Mouse (Mus musculus) hindbrain, embryonic 13.5 days (tissue): ENCODE measurements around the gene Sppl2a. TPM values are rescaled to one million over a fixed set of nuclear protein-coding genes. Genes with fewer than 3 reads are reported as not detected.

ENCODE experiments used
- ATAC-seq: fragments of 200-750 bp; cut with Nextera tagmentation; 2 replicates; pipeline ENCODE4 v1.8.0; 2017; ENCODE audit warnings: moderate TSS enrichment; ENCODE audit not compliant: low FRiP score
- H3K27ac ChIP-seq: fragments of 300-500 bp; sonication (generic); 2 replicates; pipeline ENCODE4 v1.5.1; 2015; ENCODE audit warnings: inconsistent platforms, mild to moderate bottlenecking, moderate library complexity
- H3K27me3 ChIP-seq: fragments of 300-500 bp; sonication (generic); 2 replicates; pipeline ENCODE4 v1.6.1; 2015; ENCODE audit warnings: mild to moderate bottlenecking, inconsistent platforms
- H3K36me3 ChIP-seq: fragments of 300-500 bp; sonication (generic); 2 replicates; pipeline ENCODE4 v1.6.1; 2015; ENCODE audit warnings: mild to moderate bottlenecking, inconsistent platforms
- H3K4me1 ChIP-seq: fragments of 300-500 bp; sonication (generic); replicated peaks from 2 replicates; pipeline ENCODE4 v1.6.1; 2015; ENCODE audit warnings: inconsistent platforms
- H3K4me2 ChIP-seq: fragments of 300-500 bp; sonication (generic); 2 replicates; pipeline ENCODE4 v1.6.1; 2015; ENCODE audit warnings: inconsistent platforms, mild to moderate bottlenecking, moderate library complexity
- H3K4me3 ChIP-seq: fragments of 300-500 bp; sonication (generic); 2 replicates; pipeline ENCODE4 v1.5.1; 2015; ENCODE audit warnings: mild to moderate bottlenecking, inconsistent platforms
- H3K9ac ChIP-seq: fragments of 300-500 bp; sonication (generic); 2 replicates; pipeline ENCODE4 v1.6.1; 2015; ENCODE audit warnings: mild to moderate bottlenecking, inconsistent platforms
- H3K9me3 ChIP-seq: fragments of 300-500 bp; sonication (generic); 2 replicates; pipeline ENCODE4 v1.6.1; 2016; ENCODE audit warnings: inconsistent platforms
- WGBS: fragments of 180-500 bp; shearing (Covaris S2); methylation state at CpG from one replicate; pipeline ENCODE4 v1.1.7; 2015; 5-methylcytosine and 5-hydroxymethylcytosine counted together
- polyA plus RNA-seq: library from polyadenylated mRNA; unstranded; fragments of >200 nt; fragmentation: Nextera tagmentation; extraction: Ambion mirVana; gene quantifications from 2 replicates; pipeline ENCODE4 v1.2.1, GENCODE M21; 2015

Sppl2a gene
- polyA plus RNA-seq, 1 experiment from 2014 or later: 34.5 TPM

DNA sequence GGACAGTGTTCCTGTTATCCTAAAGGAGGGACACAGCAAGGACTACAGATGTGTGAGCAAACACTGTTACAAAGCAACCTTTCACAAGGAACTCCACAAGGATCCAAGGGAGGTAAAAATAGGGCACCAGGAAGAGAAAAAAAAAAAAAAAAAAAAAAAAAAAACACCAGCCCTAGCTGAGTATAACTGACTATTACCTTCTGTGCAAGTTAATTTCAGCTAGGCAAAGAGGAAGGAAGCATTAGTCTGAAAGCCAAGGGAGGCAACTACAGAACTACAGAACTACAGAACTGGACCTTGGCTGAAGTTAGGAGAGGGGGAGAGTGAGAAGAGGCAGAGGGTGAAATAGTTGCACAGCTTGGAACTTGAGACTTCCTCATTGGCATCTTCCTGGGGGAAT is 886 bp upstream of the Sppl2a start:
- H3K4me1 ChIP-seq: peaks cover 16% of the 10 kb centered on the region
- ATAC-seq: no peak
- H3K4me3 ChIP-seq: no peak overlapping the region
- H3K36me3 ChIP-seq: no peaks in the 10 kb centered on the region
- no peak overlapping the region for H3K9ac ChIP-seq
- H3K4me2 ChIP-seq: peak overlapping the region; percentile 71; the same call in 1 of the 2 replicates
- H3K27me3 ChIP-seq: 0 out of 2 replicates have a peak, but pooled peaks cover 2% of the 10 kb centered on the region
- H3K27ac ChIP-seq: peak overlapping the region; percentile 19; the same call in 1 of the 2 replicates
- no peaks in the 10 kb centered on the region for H3K9me3 ChIP-seq

DNA sequence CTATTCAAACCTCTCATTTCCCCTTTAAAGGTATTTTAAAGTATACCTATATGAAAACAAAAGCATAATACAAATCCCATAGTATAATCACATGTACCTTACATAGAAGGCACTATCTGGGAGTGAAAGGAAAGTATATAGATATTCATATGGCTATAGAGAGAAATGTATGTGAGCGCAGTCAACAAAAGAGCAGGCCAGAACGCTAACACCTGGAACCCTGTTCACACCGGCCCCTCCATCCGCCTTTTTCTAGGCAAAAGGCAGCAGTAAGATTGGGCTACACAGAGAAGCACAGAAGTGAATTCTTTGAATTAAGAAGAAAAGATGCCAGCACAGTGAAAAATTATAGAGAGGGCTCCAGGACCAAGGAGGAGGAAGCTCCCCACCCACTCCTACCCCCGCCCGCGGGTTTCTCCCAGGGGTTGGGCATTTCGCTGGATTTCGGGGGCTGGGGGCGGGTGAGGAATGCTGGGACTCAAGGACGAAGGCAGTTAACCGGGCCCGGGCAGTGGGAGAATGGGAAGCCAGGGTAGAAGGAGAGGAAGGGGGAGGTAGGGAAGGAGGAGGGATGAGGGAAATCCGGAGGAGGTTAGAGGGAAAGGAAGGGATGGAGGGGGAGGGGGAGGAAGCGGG is 656 bp downstream of the Sppl2a start:
- Histone ChIP-seq H3K4me2 (peak overlapping the region; percentile 71), H3K27ac (peak overlapping the region; percentile 98), H3K4me1 (peaks cover 16% of the 10 kb centered on the region), H3K27me3 (0 out of 2 replicates have a peak, but pooled peaks cover 2% of the 10 kb centered on the region), H3K9ac (peak overlapping the region; percentile 78), H3K9me3 (no peaks in the 10 kb centered on the region), H3K36me3 (peaks cover under 1% of the 10 kb centered on the region; the same call in 1 of the 2 replicates), H3K4me3 (peak overlapping the region; percentile 55)
- WGBS: under 1% methylated on average over 15 of the region's 15 CpGs
- no peak for ATAC-seq

DNA sequence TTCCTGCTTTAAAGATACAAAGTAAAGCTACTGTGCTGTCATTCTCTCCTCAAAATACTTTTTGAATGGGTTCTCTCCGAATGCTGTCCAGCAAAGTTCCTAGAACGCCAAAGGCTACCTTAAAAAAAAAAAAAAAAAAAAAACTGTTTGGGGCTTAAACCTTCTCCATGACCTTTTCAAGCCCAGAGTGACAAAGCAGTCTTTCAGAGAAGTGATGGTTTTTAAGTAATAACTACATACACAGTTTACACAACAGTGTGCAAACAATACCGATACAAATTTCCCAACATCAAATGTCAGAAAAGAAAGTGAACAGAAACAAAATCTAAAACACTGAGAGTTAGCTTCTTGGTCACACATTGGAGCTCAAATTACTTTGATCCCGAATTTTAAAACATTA is 1.3 kb downstream of the Sppl2a start:
- ATAC-seq: no peak
- Histone ChIP-seq H3K4me1 (peaks cover 16% of the 10 kb centered on the region), H3K27ac (no peak overlapping the region), H3K4me3 (peak overlapping the region; percentile 55), H3K36me3 (peaks cover 6% of the 10 kb centered on the region), H3K4me2 (peak overlapping the region; percentile 71), H3K27me3 (0 out of 2 replicates have a peak, but pooled peaks cover 2% of the 10 kb centered on the region), H3K9me3 (no peaks in the 10 kb centered on the region), H3K9ac (peak overlapping the region; percentile 78; the same call in 1 of the 2 replicates)
- WGBS: 52% methylated on average over 4 of the region's 4 CpGs

DNA sequence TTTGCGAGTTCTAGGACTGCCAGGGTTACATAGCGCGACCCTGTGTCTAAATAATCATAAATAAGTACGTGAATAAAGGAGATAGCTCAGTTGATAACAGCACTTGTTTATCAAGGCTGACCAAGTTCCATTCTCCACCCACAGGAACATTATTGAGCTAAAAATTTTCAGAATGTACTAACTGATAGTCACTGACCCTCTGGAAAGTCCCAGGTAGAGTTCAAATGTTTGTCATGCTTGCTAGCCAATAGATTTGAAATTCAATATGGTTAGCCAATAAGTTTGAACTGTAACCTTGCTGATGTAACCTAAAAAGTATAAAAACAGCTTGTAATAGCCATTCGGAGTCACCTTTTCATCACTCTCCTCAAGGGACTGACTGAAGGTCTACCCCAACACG is 4.4 kb downstream of the Sppl2a start:
- 95% methylated on average over 6 of the region's 6 CpGs for WGBS

DNA sequence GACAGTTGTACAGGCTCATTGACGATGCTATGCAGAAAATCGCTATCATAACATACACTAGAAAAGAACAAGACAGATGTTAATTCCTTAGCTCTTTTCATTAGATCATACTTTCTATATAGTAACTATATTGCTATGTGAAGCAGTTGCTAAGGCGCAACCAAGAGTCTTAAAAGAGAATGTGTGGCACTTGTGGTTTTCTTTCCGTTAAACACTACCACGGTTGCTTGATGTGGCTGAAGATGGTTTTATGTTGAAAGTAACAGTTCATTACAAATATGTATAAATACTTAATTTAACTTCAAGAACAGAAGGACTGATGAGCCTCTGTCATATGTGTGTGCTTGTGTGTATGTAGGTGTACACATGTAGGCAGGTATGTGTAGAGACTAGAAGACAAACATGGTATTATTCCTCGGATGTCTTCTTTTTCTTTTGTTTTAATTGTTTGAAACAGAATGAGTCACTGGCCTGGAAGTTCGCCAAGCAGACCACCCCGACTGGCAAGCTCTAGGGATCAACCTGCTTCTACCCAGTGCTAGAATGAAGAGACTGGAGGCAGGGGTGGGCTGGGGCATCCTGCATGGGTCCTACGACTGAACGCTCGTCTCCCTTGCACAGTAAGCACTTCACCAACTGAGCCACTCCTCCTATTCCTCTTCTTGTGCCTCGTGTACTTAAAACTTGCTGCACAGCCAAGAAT is 12.5 kb downstream of the Sppl2a start:
- no peak for ATAC-seq
- no peak overlapping the region for H3K4me2 ChIP-seq
- no peak overlapping the region for H3K4me3 ChIP-seq
- H3K4me1 ChIP-seq: no peaks in the 10 kb centered on the region
- H3K9me3 ChIP-seq: no peaks in the 10 kb centered on the region
- no peaks in the 10 kb centered on the region for H3K27me3 ChIP-seq
- no peak overlapping the region for H3K9ac ChIP-seq
- H3K27ac ChIP-seq: no peak overlapping the region
- H3K36me3 ChIP-seq: peaks cover 75% of the 10 kb centered on the region
- WGBS: 84% methylated on average over 12 of the region's 12 CpGs

More for the DNA sequence above, 4.4 kb downstream of the Sppl2a start:
- no peak for ATAC-seq
- Histone ChIP-seq H3K9ac (no peak overlapping the region), H3K27ac (no peak overlapping the region), H3K9me3 (no peaks in the 10 kb centered on the region), H3K4me1 (peaks cover 15% of the 10 kb centered on the region), H3K4me2 (no peak overlapping the region), H3K4me3 (no peak overlapping the region), H3K27me3 (no peaks in the 10 kb centered on the region), H3K36me3 (peaks cover 28% of the 10 kb centered on the region)

DNA sequence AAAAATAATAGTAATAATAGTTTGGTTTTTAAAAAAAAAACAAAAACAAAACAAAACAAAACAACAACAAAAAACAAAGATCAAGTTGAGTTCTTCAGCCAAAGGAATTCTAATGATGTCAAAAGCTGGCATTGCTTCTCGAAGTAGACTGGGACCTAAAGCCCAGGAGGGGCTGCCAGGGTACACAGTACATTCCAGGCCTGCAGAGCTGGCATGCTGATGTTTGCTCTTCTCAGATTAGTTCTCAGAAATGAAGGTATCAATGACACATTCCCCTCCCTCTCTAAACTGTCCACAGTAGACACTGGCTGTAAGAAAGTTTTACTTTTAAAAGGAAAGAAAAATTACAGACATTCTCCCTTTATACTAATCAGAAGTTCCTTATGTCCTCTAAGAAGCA is 16.8 kb downstream of the Sppl2a start:
- no peak overlapping the region for H3K27ac ChIP-seq
- H3K4me3 ChIP-seq: no peak overlapping the region
- H3K27me3 ChIP-seq: no peaks in the 10 kb centered on the region
- H3K9ac ChIP-seq: no peak overlapping the region
- no peak overlapping the region for H3K4me2 ChIP-seq
- H3K36me3 ChIP-seq: peaks cover 65% of the 10 kb centered on the region
- WGBS: 79% methylated on average over 1 of the region's 1 CpGs
- no peaks in the 10 kb centered on the region for H3K4me1 ChIP-seq
- H3K9me3 ChIP-seq: no peaks in the 10 kb centered on the region
- ATAC-seq: no peak

DNA sequence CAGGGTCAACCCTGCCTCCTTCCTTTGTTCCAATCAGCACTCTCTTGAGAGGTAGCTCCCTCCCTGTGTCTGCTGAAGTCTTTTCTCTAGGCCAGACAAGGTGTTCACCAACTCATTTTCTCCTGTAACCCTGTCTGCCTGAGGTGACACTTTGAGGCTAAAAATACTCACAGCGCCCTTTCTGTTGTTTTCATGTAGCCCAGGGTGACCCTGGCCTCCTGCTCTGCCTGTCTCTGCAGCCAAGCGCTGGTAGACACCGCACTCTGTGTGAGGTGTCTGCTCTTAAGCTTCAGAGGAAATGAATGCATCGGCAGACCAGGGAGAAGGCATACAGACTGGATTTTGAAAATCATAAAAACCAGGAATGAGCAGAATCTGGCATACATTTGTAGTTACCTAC is 18.9 kb downstream of the Sppl2a start:
- ATAC-seq: no peak

DNA sequence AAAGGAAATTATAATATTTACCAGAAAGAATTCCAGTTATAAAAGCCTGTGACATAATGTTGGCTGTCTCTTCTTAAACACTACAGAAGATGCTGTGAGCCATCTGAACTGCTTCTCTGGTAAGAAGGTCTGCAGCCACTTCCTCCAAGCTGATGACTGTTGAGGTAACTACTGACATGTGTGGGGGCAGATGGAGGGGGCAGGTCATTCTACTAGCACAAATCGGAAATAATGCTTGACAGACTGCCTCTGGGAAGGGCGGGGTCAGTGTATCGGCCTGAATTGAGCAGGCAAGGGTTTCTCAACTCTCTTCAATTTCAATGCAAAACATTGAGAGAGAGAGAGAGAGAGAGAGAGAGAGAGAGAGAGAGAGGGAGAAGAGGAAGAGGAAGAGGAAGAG is 28.9 kb downstream of the Sppl2a start:
- no peaks in the 10 kb centered on the region for H3K4me1 ChIP-seq
- no peak for ATAC-seq
- WGBS: 79% methylated on average over 3 of the region's 3 CpGs
- H3K4me2 ChIP-seq: no peak overlapping the region
- H3K9me3 ChIP-seq: no peaks in the 10 kb centered on the region
- no peak overlapping the region for H3K27ac ChIP-seq
- no peak overlapping the region for H3K4me3 ChIP-seq
- no peak overlapping the region for H3K9ac ChIP-seq
- H3K27me3 ChIP-seq: no peaks in the 10 kb centered on the region
- peaks cover 62% of the 10 kb centered on the region for H3K36me3 ChIP-seq

More for the DNA sequence above, 18.9 kb downstream of the Sppl2a start:
- no peak overlapping the region for H3K4me3 ChIP-seq
- no peaks in the 10 kb centered on the region for H3K27me3 ChIP-seq
- no peak overlapping the region for H3K27ac ChIP-seq
- peaks cover 55% of the 10 kb centered on the region for H3K36me3 ChIP-seq
- H3K9me3 ChIP-seq: no peaks in the 10 kb centered on the region
- no peak overlapping the region for H3K4me2 ChIP-seq
- H3K4me1 ChIP-seq: no peaks in the 10 kb centered on the region
- H3K9ac ChIP-seq: no peak overlapping the region
- WGBS: 69% methylated on average over 4 of the region's 4 CpGs

DNA sequence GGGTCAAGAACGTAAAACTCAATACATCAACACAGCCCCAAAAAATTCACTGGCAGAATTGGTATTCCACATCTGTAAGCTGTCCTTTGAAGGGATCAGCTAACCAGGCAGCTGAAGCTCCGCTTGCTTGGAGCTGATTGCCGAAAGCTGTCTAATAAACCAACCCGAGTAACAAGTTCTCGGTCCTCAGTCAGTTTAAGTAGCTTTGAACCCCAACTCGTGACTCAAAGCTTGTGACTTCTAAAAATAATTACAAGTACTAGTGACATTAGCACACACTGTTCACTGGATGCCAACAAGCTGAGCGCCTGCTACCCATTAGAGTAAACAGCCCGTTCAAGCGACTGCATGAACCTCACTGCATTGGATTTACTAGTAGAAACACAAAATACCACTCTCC is 35.5 kb downstream of the Sppl2a start:
- WGBS: 91% methylated on average over 9 of the region's 9 CpGs
- Histone ChIP-seq H3K9ac (no peak overlapping the region), H3K36me3 (peaks cover 35% of the 10 kb centered on the region), H3K4me2 (no peak overlapping the region), H3K27ac (no peak overlapping the region), H3K9me3 (no peaks in the 10 kb centered on the region), H3K27me3 (no peaks in the 10 kb centered on the region), H3K4me3 (no peak overlapping the region), H3K4me1 (no peaks in the 10 kb centered on the region)
- no peak for ATAC-seq

DNA sequence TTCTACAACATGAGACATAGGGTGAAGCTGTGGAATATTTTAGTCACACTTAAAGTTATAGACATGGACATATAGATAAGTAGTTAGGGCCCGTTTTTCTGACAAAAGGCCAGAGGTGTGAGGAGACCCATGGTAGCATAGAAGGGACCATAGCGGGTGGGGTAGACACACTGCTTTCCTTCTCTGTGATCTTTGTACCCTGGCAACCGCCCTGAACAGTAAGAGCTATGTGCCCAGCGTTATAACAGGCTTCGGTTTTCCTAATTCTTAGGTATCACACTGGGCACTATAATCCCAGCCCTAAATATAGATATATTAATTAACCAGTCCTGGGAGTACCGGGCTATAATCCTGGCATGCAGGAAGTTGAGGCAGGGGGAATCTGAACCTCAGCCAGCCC is 36.1 kb downstream of the Sppl2a start:
- Histone ChIP-seq H3K4me3 (no peak overlapping the region), H3K27ac (no peak overlapping the region), H3K9me3 (no peaks in the 10 kb centered on the region), H3K4me2 (no peak overlapping the region), H3K9ac (no peak overlapping the region), H3K27me3 (no peaks in the 10 kb centered on the region), H3K36me3 (peaks cover 29% of the 10 kb centered on the region), H3K4me1 (no peaks in the 10 kb centered on the region)
- WGBS: 89% methylated on average over 6 of the region's 6 CpGs
- ATAC-seq: no peak

DNA sequence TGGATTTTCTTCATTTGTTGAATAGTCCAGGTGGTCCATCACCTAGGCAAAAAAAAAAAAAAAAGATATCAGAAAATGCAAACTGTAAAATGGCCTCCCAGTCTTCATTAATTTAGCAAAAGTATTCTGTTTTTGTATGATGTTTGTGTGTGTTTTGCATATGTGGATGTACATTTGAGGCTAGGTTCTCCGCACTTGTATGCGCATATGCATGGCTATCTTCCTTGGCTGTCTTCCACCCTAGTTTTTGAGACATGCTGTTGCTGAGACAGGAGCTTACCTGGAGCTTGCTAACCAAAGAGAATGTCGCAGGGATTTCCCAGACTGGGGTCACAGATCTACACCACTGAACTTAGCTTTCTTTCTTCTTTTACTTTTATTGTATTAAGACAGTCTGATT is 38.8 kb downstream of the Sppl2a start:
- H3K36me3 ChIP-seq: peaks cover 9% of the 10 kb centered on the region
- no peaks in the 10 kb centered on the region for H3K4me1 ChIP-seq
- H3K27ac ChIP-seq: no peak overlapping the region
- H3K4me2 ChIP-seq: no peak overlapping the region
- no peak overlapping the region for H3K9ac ChIP-seq
- ATAC-seq: no peak
- WGBS: 99% methylated on average over 3 of the region's 3 CpGs
- no peak overlapping the region for H3K4me3 ChIP-seq
- H3K9me3 ChIP-seq: no peaks in the 10 kb centered on the region
- no peaks in the 10 kb centered on the region for H3K27me3 ChIP-seq

DNA sequence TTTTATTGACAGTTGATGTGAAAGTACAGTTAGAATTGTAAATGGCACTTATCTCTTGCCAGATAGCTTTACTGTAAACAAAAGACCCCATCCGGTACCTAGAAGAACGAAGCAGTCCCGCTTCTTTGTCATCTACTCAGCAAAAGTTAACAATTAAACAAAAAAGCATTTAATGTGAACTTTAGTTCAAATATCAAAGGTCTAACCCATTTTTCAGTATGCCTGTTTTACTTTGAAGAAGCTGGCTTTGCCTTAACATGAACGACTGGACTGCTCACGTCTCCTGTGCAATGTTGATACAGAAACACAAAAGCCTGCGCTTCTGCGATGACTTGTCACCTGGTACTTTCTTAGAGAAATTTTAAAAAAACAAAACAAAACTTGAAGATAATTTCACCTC is 40.7 kb downstream of the Sppl2a start:
- ATAC-seq: no peak
- Histone ChIP-seq H3K27me3 (no peaks in the 10 kb centered on the region), H3K9ac (no peak overlapping the region), H3K4me1 (no peaks in the 10 kb centered on the region), H3K4me2 (no peak overlapping the region), H3K4me3 (no peak overlapping the region), H3K9me3 (no peaks in the 10 kb centered on the region), H3K36me3 (peaks cover 6% of the 10 kb centered on the region; the same call in 1 of the 2 replicates), H3K27ac (no peak overlapping the region)
- WGBS: 95% methylated on average over 7 of the region's 7 CpGs

DNA sequence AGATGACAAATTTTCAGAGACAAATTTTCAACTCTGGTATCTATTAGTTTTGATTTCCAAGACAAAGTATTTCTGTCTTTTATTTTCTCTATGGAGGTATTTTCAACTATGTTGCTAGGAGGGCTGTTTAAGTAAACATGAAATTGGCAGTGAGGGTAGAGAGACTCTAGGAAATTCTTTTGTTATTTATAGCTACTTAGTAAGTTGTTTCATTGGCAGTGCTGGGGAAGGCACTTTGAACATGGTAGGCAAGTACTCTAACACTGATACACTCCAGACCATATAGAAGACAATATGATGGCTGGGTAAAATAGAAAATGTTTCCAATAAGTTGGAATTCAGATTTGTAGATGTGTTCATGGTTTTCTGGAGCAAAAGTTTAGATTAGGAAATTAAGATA is 41.3 kb downstream of the Sppl2a start:
- H3K36me3 ChIP-seq: peaks cover 6% of the 10 kb centered on the region; the same call in 1 of the 2 replicates
- no peak for ATAC-seq
- H3K27ac ChIP-seq: no peak overlapping the region
- no peak overlapping the region for H3K9ac ChIP-seq
- no peaks in the 10 kb centered on the region for H3K4me1 ChIP-seq
- no peaks in the 10 kb centered on the region for H3K27me3 ChIP-seq
- no peaks in the 10 kb centered on the region for H3K9me3 ChIP-seq
- H3K4me3 ChIP-seq: no peak overlapping the region
- no peak overlapping the region for H3K4me2 ChIP-seq
